Mouse (Mus musculus): ENCODE results near the gene Prss22. TPM values are rescaled to one million over a fixed set of nuclear protein-coding genes. Genes with fewer than 3 reads are reported as not detected.

Prss22 gene
- polyA plus RNA-seq, 1 experiment: 0.96 TPM

GRCm38 (mm10) chr17:23982912-23983311, 15.0 kb downstream of the Prss22 start:
- H3K4me1 ChIP-seq (ENCODE audit: control insufficient read depth, insufficient read depth, low read length): no peaks in the 10 kb centered on the region
- no peak overlapping the region for H3K4me3 ChIP-seq (replicated peaks; ENCODE audit: extremely low read depth, low read depth, low read length)
- no peak for DNase-seq
- no peak for TF ChIP-seq POLR2A (IDR thresholded peaks at IDR 0.05; ENCODE audit: borderline replicate concordance, extremely low read depth, low read depth, low read length)
- TF ChIP-seq CTCF (IDR thresholded peaks at IDR 0.05; ENCODE audit: insufficient read depth, low read length): no peak
- 45% methylated on average over 4 of the region's 4 CpGs for WGBS

DNA sequence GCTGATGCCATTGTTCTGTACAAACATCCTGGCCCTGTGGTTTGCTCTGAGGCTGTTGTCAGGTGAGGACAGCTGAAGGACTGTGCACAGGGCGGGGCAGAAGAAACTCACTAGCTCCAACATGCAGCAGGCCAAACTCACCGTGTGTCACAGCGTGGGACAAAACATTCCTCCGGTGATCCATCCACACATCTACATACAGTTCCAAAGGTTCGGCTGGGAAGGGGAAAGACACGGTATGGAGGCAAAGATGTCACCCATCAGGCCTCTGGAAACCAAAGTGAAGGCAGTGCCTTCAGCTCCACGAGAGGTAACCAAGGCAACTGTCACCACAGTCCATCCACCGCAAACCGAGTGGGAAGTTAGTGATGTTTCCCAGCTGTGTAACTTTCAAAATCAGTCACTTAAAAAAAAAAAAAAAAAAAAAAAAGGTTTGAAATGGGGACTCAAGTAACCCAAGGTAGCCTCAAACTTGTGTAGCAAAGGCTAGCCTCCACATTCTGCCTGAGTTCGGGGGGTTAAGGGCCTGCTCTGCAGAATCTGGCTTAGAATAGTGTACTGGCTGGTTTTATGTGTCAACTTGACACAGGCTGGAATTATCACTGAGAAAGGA, 17.5 kb downstream of the Prss22 start, which contains the start of gene Prss30:
Gene Prss30, minus strand, starts transcription at position 270 of the 613 bp plus-strand sequence.
- no peak for TF ChIP-seq CTCF (IDR thresholded peaks at IDR 0.05; ENCODE audit: insufficient read depth, low read length)
- TF ChIP-seq POLR2A (IDR thresholded peaks at IDR 0.05; ENCODE audit: borderline replicate concordance, extremely low read depth, low read depth, low read length): no peak
- WGBS: 59% methylated on average over 10 of the region's 10 CpGs
- DNase-seq: no peak
- Histone ChIP-seq H3K4me3 (replicated peaks; ENCODE audit: extremely low read depth, low read depth, low read length) (peak within 1 kb of the TSS; percentile 24), H3K4me1 (ENCODE audit: control insufficient read depth, insufficient read depth, low read length) (no peaks in the 10 kb centered on the region)

DNA sequence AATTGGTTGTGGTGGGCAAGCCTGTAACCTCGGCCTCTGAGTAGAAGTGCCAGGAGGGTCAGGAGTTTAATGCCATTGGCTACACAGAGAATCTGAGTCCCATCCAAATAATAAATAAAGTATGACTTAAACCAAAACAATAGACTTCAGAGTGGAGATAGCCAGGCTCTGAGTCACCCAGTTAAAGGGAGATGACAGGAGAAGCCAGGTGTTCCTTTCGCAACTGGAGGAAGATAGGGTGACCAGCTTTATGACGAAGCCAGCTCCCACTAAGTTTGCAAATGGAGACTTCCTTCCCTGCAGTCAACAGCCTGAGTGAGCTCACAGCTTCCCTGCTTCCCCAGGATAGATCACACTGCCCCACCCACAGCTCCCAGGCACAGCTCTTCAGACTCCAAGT, 18.4 kb downstream of the Prss22 start:
- 30% methylated on average over 3 of the region's 3 CpGs for WGBS
- TF ChIP-seq POLR2A (IDR thresholded peaks at IDR 0.05; ENCODE audit: borderline replicate concordance, extremely low read depth, low read depth, low read length): no peak
- no peak for TF ChIP-seq CTCF (IDR thresholded peaks at IDR 0.05; ENCODE audit: insufficient read depth, low read length)
- no peaks in the 10 kb centered on the region for H3K4me1 ChIP-seq (ENCODE audit: control insufficient read depth, insufficient read depth, low read length)
- no peak for DNase-seq
- no peak overlapping the region for H3K4me3 ChIP-seq (replicated peaks; ENCODE audit: extremely low read depth, low read depth, low read length)

- Histone ChIP-seq H3K4me1 (ENCODE audit: control insufficient read depth, insufficient read depth, low read length) (no peaks in the 10 kb centered on the region), H3K4me3 (replicated peaks; ENCODE audit: extremely low read depth, low read depth, low read length) (no peak overlapping the region)
- TF ChIP-seq POLR2A (IDR thresholded peaks at IDR 0.05; ENCODE audit: borderline replicate concordance, extremely low read depth, low read depth, low read length) (no peak), CTCF (IDR thresholded peaks at IDR 0.05; ENCODE audit: insufficient read depth, low read length) (no peak)
- WGBS: 89% methylated on average over 4 of the region's 4 CpGs
- no peak for DNase-seq
Observed at GRCm38 (mm10) chr17:23976665-23977064, 21.2 kb downstream of the Prss22 start.

- DNase-seq: no peak
- H3K4me1 ChIP-seq (ENCODE audit: control insufficient read depth, insufficient read depth, low read length): no peaks in the 10 kb centered on the region
- H3K4me3 ChIP-seq (replicated peaks; ENCODE audit: extremely low read depth, low read depth, low read length): no peak overlapping the region
- no peak for TF ChIP-seq POLR2A (IDR thresholded peaks at IDR 0.05; ENCODE audit: borderline replicate concordance, extremely low read depth, low read depth, low read length)
- WGBS: 76% methylated on average over 9 of the region's 9 CpGs
Observed at GRCm38 (mm10) chr17:23971315-23971714, 26.6 kb downstream of the Prss22 start.

- no peak overlapping the region for H3K4me3 ChIP-seq (replicated peaks; ENCODE audit: extremely low read depth, low read depth, low read length)
- H3K4me1 ChIP-seq (ENCODE audit: control insufficient read depth, insufficient read depth, low read length): no peaks in the 10 kb centered on the region
- peak; percentile 92 for TF ChIP-seq CTCF (IDR thresholded peaks at IDR 0.05; ENCODE audit: insufficient read depth, low read length)
- TF ChIP-seq POLR2A (IDR thresholded peaks at IDR 0.05; ENCODE audit: borderline replicate concordance, extremely low read depth, low read depth, low read length): no peak
- peak; percentile 80 for DNase-seq
- WGBS: 9% methylated on average over 1 of the region's 1 CpGs
Observed at GRCm38 (mm10) chr17:23969231-23969630, 28.7 kb downstream of the Prss22 start.

GRCm38 (mm10) chr17:23968780-23969179, 29.1 kb downstream of the Prss22 start:
- 52% methylated on average over 2 of the region's 2 CpGs for WGBS
- Histone ChIP-seq H3K4me1 (ENCODE audit: control insufficient read depth, insufficient read depth, low read length) (no peaks in the 10 kb centered on the region), H3K4me3 (replicated peaks; ENCODE audit: extremely low read depth, low read depth, low read length) (no peak overlapping the region)
- no peak for DNase-seq
- TF ChIP-seq POLR2A (IDR thresholded peaks at IDR 0.05; ENCODE audit: borderline replicate concordance, extremely low read depth, low read depth, low read length): no peak
- TF ChIP-seq CTCF (IDR thresholded peaks at IDR 0.05; ENCODE audit: insufficient read depth, low read length): no peak

DNA sequence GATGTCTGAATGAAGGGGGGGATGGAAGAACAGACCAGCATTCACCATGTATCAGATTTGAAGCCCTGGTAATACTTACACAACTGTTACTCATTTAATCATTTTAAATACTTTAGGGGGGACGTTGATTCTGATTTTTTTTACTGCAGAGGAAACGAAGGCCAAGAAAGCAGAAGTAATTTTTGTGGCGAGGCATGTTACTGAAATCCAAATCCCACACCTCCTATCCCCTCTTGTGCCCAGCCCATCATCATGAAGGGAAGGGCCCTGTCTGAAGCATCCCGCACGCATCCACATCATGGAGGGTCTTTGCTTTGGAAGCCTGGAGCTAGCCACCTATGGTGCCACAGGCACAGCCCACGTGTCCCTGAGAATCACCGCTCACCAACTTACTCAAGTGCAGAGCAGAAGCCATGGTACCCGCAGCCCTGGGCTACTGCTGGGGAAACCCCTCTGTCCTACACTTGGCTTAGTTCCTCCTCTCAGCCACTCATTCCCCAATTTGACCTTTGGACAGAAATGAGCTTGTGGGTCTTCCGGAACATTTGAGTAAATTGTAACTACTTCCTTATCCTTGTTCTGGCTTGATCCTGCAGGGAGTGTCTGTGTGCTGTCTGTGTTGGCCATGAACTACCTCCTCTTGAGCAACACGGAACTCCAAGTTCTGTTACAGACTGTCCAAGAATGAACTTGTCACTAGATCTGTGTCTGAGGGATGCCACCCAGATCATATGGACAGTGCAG, 31.1 kb downstream of the Prss22 start:
- DNase-seq: no peak
- TF ChIP-seq CTCF (IDR thresholded peaks at IDR 0.05; ENCODE audit: insufficient read depth, low read length): no peak
- TF ChIP-seq POLR2A (IDR thresholded peaks at IDR 0.05; ENCODE audit: borderline replicate concordance, extremely low read depth, low read depth, low read length): no peak
- H3K4me3 ChIP-seq (replicated peaks; ENCODE audit: extremely low read depth, low read depth, low read length): no peak overlapping the region
- WGBS: 70% methylated on average over 10 of the region's 10 CpGs
- H3K4me1 ChIP-seq (ENCODE audit: control insufficient read depth, insufficient read depth, low read length): no peaks in the 10 kb centered on the region

DNA sequence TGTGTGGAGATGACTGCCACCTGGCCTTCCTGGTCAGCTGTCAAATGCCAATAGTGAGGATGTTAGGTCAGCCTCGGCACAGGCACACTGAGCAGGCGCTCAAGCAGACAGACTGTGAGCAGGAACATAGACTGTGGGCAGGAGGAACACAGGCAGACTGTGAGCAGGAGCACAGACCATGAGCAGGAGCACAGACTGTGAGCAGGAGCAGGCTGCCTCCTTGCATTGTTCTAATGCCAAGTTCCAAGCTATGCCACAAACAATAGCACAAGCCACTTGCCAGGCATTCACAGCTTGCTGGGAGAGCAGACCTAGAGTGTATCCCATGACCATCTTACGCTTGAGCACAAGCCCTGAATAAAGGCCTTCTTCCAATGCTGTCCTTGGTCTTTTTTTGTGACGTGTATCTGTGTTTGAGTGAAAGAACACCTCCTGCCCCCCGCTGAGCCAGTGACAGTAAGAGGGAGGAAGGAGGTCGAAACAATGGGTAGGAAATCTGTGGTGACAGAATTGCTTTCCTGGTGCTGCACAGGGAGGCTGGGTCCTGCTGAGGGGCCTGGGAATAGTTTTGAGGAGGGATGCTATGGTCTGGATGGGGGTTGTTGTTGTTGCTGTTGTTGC, 32.0 kb downstream of the Prss22 start:
- TF ChIP-seq CTCF (IDR thresholded peaks at IDR 0.05; ENCODE audit: insufficient read depth, low read length): no peak
- TF ChIP-seq POLR2A (IDR thresholded peaks at IDR 0.05; ENCODE audit: borderline replicate concordance, extremely low read depth, low read depth, low read length): no peak

More for the DNA sequence above, 32.0 kb downstream of the Prss22 start:
- H3K4me1 ChIP-seq (ENCODE audit: control insufficient read depth, insufficient read depth, low read length): no peaks in the 10 kb centered on the region
- DNase-seq: no peak
- 37% methylated on average over 6 of the region's 6 CpGs for WGBS
- no peak overlapping the region for H3K4me3 ChIP-seq (replicated peaks; ENCODE audit: extremely low read depth, low read depth, low read length)
